Mouse (Mus musculus) cerebellum, adult 18-20 months (tissue): ENCODE measurements at regions not wholly inside any gene's neighbourhood (a gene's known extent, or its start where the extent isn't known, plus 50 kb on each side); places are given as distances from the start of the nearest gene placed in this dataset.

Experiments
- DNase-seq, 2 experiments: peaks; one replicate each; pipeline ENCODE4 v3.0.0; 2021

- no peak for DNase-seq
Measured at GRCm38 (mm10) chr4:95426563-95426962, 130.7 kb upstream of the Fggy start.

- no peak for DNase-seq
Measured at GRCm38 (mm10) chr4:95434543-95434942, 122.8 kb upstream of the Fggy start.

- no peak for DNase-seq
Measured at GRCm38 (mm10) chr4:95435080-95435479, 122.2 kb upstream of the Fggy start.

- no peak for DNase-seq
Measured at GRCm38 (mm10) chr4:95439834-95440233, 117.5 kb upstream of the Fggy start.

GRCm38 (mm10) chr4:95443854-95444811 lies 113.2 kb upstream of the Fggy start:
- DNase-seq: no peak

GRCm38 (mm10) chr4:95450286-95450685 lies 107.0 kb upstream of the Fggy start:
- DNase-seq: no peak

- DNase-seq: no peak
Measured at GRCm38 (mm10) chr4:95451831-95452230, 105.5 kb upstream of the Fggy start.

GRCm38 (mm10) chr4:95456318-95456717 lies 101.0 kb upstream of the Fggy start:
- DNase-seq: no peak

GRCm38 (mm10) chr4:95456943-95457342 lies 100.4 kb upstream of the Fggy start:
- DNase-seq: no peak

- DNase-seq: no peak
Measured at GRCm38 (mm10) chr4:95462476-95462875, 94.8 kb upstream of the Fggy start.

- no peak for DNase-seq
Measured at GRCm38 (mm10) chr4:95463082-95463825, 94.1 kb upstream of the Fggy start.

GRCm38 (mm10) chr4:95466647-95467046 lies 90.7 kb upstream of the Fggy start:
- DNase-seq: no peak

- no peak for DNase-seq
Measured at GRCm38 (mm10) chr4:95467526-95467925, 89.8 kb upstream of the Fggy start.

- DNase-seq: no peak
Measured at GRCm38 (mm10) chr4:95474726-95475406, 82.4 kb upstream of the Fggy start.

GRCm38 (mm10) chr4:95476071-95476724 lies 81.1 kb upstream of the Fggy start:
- no peak for DNase-seq

GRCm38 (mm10) chr4:95483571-95483970 lies 73.7 kb upstream of the Fggy start:
- DNase-seq: no peak

- DNase-seq: no peak
Measured at GRCm38 (mm10) chr4:95487323-95487722, 70.0 kb upstream of the Fggy start.

GRCm38 (mm10) chr4:95487969-95488368 lies 69.3 kb upstream of the Fggy start:
- no peak for DNase-seq

GRCm38 (mm10) chr4:95489059-95489458 lies 68.2 kb upstream of the Fggy start:
- DNase-seq: no peak

- no peak for DNase-seq
Measured at GRCm38 (mm10) chr4:95500265-95500664, 57.0 kb upstream of the Fggy start.

GRCm38 (mm10) chr4:95501164-95501563 lies 56.1 kb upstream of the Fggy start:
- no peak for DNase-seq

- DNase-seq: no peak
Measured at GRCm38 (mm10) chr4:95507141-95507945, 50.0 kb upstream of the Fggy start.
